Mouse (Mus musculus): Measurements from ENCODE around the gene Ubiad1.

Ubiad1 gene

DNA sequence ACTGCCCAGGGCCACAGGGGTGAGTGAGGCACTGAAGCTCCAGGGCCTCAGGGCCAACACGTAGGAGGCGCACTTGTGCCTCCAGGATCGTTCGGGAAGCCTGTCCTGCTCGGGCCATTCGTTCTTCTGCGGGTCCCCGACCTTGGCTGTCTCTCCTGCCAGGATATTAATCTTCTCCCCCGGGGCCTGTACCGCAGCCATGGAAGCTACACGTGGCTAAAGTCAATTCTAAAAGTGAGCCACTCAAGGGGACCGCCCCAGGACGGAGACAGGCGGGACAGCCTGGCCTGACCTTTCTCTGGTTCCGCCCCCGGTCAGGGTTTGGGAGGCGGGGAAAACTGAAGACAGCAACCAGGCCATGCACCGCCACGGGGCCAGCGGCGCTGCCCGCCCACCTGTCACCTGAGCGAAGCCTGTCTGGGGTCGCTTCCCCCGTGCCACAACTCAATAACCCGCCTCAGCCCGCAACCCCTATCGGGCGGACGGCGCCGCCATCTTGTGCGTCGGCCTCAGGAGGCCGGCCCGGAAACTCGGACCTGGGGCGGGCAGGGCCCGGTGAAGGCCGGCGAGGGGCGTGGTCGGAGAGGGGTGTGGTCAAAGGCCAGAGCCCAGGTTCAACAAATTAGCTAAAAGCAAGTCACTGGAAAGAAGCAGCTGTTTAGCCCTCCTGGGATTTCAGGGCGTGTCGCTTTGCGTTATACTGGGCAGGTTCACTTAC is at the start of gene Ubiad1:
Gene Ubiad1, minus strand, starts transcription at position 522 of the 718 bp plus-strand sequence.
- in situ Hi-C loops (cut with MboI; ENCODE audit: unreplicated experiment in 2 of 2) = no loop called here

DNA sequence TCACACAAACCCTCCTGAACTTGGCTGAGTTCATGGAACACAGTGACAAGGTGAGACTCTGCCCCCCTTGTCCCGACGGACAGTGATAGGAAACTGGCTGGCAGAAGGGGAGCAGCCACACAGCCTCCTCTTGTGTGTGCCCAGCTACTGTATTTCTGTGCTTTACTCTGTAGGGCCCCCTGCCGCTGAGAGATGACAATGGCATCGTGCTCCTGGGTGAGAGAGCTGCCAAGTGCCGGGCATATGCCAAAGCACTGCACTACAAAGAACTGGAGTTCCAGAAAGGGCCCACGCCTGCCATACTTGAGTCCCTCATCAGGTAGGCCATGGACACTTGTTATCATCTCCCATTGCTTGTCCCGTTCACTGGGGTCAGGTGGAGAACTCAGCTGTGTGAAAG is 46.9 kb upstream of the Ubiad1 start:
- in situ Hi-C loops (cut with MboI; ENCODE audit: unreplicated experiment in 2 of 2) = loop anchor here (5.0 to 25.0 kb wide), 3 partner anchors 36 to 846 kb away; partner anchors contain the start of gene Masp2 (in 1 of the 2)

DNA sequence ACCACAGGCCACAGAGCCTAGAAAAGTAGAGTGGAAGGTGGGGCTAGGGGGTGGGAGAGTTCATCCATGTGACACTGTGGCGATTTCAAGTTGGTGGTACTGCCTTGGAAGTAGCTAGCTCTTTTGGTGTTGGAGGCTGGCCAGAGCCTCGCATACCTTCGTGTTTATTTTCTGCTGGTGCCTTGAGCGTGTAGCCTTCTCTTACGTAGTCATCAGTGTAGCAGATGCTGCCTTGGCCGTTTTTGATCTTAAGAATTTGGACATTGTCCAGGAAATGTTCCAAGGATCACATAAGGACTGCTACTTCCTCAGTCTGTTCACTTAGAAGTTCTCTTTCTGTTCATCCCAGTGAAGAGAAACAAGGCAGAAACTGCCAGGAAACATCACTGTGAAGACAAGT is 45.9 kb upstream of the Ubiad1 start:
- in situ Hi-C loops (cut with MboI; ENCODE audit: unreplicated experiment in 2 of 2) = loop anchor here (5.0 to 25.0 kb wide), 3 partner anchors 37 to 847 kb away; partner anchors contain the start of gene Masp2 (in 1 of the 2)

DNA sequence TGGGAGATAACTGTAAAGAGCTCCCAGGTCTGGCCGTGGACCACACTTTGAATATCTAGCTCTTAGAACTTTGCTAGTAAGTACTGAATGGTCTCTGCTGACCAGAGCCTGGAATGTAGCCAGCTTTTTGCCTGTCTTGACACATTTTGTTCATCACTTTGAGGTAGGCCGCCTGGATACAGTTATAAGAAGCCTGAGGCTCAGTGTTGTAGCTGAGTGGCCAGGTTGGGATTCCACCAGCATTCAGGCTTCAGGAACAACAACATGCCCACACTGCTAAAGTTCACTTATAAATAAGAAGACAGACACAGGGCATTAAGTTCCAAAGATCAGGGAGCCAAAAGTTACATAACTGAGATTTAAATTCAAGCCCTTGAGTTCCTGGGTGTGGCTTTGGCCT is 43.3 kb upstream of the Ubiad1 start:
- in situ Hi-C loops (cut with MboI; ENCODE audit: unreplicated experiment in 2 of 2) = loop anchor here (10.0 to 25.0 kb wide), 3 partner anchors 124 to 849 kb away; partner anchors contain the start of gene Masp2 (in 1 of the 2)

DNA sequence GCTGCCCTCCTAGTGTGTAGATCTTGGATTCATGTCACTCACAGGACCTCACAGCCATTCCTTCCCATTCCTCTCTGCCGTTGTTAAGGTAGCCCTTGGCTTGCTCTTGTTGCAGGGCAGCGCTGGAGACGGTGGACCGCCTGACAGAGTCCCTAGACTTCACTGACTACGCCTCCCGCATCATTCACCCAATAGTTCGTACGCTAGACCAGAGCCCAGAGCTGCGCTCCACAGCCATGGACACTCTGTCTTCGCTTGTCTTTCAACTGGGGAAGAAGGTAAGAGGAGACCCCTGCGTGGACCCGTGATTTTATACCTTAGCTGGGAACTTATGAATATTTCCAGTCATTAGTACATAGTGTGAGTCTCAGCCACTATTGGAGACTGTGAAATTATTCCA is 39.9 kb upstream of the Ubiad1 start:
- in situ Hi-C loops (cut with MboI; ENCODE audit: unreplicated experiment in 2 of 2) = loop anchor here (10.0 to 25.0 kb wide), 3 partner anchors 128 to 853 kb away; partner anchors contain the start of gene Masp2 (in 1 of the 2)

DNA sequence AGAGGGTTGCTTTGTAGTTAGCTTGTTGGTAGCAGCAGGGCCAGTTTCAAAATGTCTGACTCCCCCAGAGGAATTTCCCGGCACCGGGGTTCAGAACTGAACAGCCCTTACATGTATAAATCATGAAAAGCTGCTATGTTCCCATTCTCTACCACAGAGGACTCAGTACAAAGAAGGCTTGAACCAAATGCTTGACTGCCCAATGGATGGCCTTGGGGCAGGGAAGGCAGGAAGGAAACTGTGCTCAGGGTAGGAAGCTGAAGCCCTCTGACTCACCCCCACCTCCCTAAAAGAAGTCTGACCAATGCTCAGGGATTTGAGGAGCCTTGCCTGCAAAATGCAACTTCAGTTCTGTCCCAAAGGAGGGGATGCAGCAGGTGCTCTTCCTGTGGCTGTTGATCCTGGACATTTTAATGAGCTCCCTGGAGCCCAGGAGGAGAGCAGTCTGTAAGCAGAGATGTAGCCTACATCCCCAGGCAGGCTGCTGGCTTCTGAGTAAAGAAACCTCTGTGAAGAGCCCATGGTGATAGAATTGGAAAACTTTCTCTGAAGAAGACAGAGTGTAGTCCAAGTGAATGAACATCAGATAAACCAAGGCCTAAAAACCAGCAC is 37.1 kb upstream of the Ubiad1 start:
- in situ Hi-C loops (cut with MboI; ENCODE audit: unreplicated experiment in 2 of 2) = loop anchor here (10.0 to 25.0 kb wide), 3 partner anchors 131 to 856 kb away; partner anchors contain the start of gene Masp2 (in 1 of the 2)

DNA sequence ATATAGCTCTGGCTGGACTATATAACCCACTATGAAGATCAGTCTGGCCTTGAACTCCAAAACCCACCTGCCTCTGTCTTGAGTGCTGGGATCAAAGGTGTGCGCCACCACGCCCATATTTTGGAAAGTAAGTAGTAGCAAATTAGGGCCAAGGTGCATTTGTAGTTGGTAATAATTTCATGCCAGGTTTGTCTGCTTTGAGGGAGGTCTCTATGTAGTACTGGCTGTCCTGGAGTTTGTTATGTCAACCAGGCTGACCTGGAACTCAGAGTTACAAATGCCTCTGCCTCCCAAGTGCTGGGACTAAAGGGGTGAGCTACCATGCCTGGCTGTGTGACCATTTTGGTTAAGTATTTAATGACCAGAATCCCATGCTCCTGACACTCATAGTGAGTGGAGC is 35.7 kb upstream of the Ubiad1 start:
- in situ Hi-C loops (cut with MboI; ENCODE audit: unreplicated experiment in 2 of 2) = loop anchor here (10.0 to 25.0 kb wide), 3 partner anchors 132 to 857 kb away; partner anchors contain the start of gene Masp2 (in 1 of the 2)

DNA sequence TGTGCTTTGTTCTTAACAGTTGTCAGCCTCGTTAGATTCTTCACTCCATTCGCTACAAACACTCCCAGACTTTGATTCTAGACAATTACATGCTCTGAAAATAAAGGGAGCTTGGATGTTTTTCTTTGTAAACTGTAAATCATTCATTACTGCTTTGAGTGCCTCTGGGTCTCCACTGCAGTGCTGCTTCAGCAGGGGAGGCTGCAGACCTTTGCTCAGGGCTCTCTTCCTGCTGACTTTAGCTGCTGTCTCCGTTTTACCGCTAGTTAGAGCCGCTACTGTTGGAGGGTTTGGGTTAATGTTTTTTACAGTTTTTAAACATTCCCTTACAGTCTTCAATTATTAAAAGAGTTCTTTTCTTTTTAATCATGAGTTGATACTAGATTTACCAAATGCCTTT is 28.9 kb upstream of the Ubiad1 start:
- in situ Hi-C loops (cut with MboI; ENCODE audit: unreplicated experiment in 2 of 2) = no loop called here

DNA sequence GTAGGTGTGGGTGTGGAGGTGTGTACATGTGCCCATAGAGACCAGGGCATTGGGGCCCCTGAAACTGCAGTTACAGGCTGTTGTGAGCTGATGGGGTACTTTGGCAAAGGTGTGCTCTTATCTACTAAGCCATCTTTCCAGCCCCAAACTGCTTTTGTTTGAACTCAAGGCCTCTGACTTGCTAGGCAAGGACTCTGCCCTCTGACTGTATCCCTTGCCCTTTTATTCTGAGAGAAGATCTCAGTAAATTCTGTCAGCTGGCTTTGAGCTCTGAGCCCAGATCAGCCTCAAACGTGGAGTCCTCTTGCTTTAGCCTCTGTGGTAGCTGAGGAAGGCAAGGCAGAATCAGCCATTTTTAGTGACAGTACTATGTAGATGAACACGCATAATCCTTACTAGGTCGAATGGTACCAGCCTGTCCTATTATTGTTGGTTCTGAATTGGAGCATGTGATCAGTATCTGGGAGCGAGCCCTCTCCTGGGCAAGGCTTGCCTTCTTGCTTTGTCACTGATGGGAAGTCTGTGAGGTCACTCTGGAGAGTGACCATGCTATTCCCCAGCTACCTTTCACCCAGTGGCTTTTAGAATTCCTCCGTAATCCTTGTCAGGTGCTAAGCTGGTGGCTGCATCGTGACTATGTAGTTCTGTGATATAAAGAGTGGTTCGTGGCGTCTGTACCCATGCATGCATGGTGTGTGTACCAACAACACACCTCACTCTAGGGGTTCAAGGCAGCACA is 28.0 kb upstream of the Ubiad1 start:
- in situ Hi-C loops (cut with MboI; ENCODE audit: unreplicated experiment in 2 of 2) = no loop called here

DNA sequence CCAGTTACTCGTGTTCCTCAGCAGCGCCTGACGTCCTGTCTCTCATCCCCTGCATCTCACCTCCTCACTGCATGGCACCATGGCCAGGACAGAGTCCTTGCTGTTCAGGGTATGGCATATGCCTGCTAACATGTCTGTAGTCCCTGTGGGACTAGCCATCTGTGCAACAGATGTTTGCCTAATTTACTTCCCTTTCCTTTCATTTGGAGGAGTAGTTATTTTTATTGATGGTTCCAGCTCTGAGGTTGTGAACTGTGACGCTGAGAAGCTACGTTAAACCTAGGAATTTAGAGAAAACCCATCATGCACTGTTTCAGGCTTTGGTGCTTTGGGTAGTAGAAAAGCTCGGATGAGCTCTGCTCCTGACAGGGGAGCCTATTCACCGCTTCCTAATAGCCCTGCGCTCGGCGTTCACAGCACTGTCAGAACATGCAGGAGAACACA is 26.8 kb upstream of the Ubiad1 start:
- in situ Hi-C loops (cut with MboI; ENCODE audit: unreplicated experiment in 2 of 2) = no loop called here

DNA sequence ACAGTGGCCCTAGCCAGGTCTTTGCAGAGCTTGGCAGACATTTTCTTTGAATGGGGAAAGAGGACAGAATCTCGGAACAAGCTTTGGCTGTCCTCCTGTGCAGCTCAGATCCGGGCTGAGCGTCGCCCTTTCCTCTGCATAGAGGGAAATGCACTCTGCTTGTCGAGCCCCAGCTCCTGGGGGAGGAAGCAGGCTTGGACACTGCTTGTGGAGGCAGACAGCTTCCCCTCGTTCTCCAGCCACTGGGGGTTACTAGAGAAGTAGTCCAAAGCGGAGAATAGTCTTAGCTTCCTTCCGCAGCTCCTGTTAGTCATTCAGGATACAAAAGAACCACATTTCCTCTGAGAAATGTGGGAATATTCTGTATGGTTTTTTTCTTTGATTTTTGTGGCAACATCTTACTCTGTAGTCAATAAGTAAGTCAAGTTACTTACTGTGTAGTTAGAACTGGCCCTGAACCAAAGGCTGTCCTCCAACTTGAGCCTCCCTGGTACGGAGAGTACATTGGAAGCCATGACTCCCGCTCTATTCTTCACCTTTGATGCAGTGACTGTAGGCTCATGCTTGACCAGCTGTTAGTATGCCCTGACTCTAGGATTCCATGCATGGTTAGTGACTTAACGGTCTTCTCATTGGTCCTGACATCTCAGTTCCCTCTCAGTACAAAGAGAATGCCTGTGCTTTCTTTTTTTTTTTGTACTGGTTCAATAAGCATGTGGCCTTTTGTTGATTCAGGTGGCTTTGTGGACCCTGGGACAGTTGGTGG is 25.1 kb upstream of the Ubiad1 start:
- in situ Hi-C loops (cut with MboI; ENCODE audit: unreplicated experiment in 2 of 2) = loop anchor here in 1 of 2 experiments (10.0 kb wide), 1 partner anchor 295 kb away; no protein-coding TSS in a partner anchor

DNA sequence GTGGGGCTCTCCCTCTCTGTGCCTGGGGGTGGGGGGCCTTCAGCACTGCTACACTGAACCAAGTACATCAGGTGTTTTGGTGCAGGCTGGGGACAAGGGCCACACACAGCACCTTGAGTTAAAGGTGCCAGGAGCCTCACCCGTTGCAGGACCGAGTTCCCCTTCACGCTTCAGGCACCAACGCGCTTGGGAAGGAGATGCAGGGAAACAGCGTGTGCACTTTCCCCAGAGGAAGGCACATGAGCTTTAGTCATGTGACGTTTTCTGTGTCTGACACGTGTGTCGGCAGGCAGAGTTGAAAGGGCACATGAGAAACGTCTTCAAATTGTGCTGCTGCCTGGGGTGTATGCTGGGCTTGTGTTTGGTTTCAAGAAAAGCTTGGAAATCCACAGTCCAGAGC is 23.8 kb upstream of the Ubiad1 start:
- in situ Hi-C loops (cut with MboI; ENCODE audit: unreplicated experiment in 2 of 2) = loop anchor here in 1 of 2 experiments (10.0 kb wide), 1 partner anchor 294 kb away; no protein-coding TSS in a partner anchor

DNA sequence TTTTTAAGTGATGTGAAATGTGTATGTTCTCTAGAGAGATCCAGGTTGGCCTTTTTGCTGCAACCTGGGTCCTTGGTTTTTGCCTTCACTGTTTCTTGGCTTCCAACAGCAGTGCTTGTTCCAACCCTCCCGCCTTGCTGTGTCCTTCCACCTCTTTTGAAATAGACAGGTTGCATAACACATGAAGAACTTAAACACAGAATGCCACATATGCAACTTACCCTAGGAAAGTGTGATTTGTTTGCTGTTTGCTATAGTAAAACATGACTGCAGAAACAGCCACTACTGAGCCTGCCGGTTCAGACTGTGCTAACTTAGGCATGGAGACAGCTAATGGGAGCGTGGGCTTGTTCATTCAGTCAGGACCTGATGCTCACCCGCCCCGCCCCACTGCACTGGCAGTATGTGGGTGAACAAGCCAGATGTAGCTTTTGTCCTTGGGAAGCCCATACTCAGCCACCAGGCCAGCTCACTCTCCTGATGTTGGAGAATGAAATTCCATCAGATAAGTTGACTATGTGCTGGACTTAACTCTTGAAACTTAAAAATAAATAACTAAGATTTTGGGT is 22.0 kb upstream of the Ubiad1 start:
- in situ Hi-C loops (cut with MboI; ENCODE audit: unreplicated experiment in 2 of 2) = loop anchor here in 1 of 2 experiments (10.0 kb wide), 1 partner anchor 292 kb away; no protein-coding TSS in a partner anchor

DNA sequence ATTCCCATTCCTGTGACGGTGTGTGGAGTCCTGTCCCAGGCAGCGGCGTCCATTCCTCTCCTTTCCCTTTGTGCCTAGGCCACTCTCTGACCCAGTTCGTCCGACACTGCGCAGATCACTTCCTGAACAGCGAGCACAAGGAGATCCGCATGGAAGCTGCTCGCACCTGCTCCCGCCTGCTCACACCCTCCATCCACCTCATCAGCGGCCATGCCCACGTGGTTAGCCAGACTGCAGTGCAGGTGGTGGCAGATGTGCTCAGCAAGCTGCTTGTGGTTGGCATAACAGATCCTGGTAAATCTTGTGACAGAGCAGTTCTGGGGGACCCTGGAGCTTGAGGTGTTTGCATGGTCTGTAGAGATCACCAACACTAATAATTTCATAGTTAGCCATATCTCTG is 20.3 kb upstream of the Ubiad1 start:
- in situ Hi-C loops (cut with MboI; ENCODE audit: unreplicated experiment in 2 of 2) = loop anchor here in 1 of 2 experiments (10.0 kb wide), 1 partner anchor 290 kb away; no protein-coding TSS in a partner anchor

DNA sequence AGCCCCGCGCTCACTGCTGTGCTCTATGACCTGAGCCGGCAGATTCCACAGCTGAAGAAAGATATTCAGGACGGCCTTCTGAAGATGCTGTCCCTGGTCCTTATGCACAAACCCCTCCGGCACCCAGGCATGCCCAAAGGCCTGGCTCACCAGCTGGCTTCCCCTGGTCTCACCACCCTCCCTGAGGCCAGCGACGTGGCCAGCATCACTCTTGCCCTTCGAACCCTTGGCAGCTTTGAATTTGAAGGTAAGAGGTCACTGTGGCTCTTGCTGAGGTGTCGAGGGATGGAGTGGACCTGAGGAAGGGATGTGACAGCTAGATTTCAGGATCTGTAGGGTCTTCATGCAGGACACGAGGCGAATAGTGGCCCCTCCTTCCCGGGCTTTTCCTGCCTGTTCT is 19.7 kb upstream of the Ubiad1 start:
- in situ Hi-C loops (cut with MboI; ENCODE audit: unreplicated experiment in 2 of 2) = loop anchor here in 1 of 2 experiments (10.0 kb wide), 1 partner anchor 290 kb away; no protein-coding TSS in a partner anchor

DNA sequence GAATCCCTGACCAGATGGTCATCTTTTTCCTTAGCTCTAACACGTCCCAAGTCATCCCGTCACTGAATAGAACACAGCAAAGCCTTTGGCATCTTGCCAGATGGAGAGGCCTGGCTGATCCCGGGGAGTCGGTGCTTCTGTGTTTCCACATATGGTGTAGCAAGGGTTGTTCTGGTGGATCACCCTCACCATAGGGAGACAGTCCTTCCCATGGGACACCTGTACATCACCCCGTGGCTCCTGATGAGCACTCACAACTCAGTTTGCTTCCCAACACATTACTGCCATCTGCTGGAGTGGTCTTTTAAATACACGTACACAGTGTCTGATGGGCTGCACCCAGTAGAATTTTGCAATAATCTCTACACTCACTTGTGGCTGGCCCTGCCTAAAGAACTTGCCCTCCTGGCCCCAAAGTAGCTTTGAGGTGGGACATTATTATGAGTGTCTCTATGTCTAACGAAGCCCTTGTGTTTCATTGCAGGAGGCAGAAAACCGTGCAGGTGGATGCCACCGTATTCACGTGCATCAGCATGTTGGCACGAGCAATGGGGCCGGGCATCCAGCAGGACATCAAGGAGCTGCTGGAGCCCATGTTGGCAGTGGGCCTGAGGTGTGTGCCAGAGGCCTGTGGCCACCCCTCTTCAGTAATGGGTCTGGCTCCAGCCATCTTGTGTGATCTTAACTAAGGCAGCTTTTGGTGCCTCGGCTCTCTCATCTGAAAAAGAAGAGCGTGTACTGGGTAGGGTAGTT is 18.8 kb upstream of the Ubiad1 start:
- in situ Hi-C loops (cut with MboI; ENCODE audit: unreplicated experiment in 2 of 2) = loop anchor here in 1 of 2 experiments (10.0 kb wide), 1 partner anchor 289 kb away; no protein-coding TSS in a partner anchor

DNA sequence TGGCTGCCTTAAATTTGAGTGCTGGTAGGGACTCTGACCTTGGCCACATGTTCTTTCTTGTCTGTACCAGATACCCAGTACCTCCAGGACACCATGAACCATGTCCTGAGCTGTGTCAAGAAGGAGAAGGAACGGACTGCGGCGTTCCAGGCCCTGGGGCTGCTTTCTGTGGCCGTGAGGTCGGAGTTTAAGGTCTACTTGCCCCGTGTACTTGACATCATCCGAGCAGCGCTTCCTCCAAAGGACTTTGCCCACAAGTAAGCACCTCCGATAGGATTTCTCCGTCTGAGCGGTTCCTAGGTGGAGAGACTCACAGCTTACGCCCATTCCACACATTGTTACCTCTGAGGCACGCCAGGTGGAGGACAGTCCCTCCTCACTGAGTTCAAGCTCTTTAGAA is 18.1 kb upstream of the Ubiad1 start:
- in situ Hi-C loops (cut with MboI; ENCODE audit: unreplicated experiment in 2 of 2) = loop anchor here in 1 of 2 experiments (10.0 kb wide), 1 partner anchor 288 kb away; no protein-coding TSS in a partner anchor

DNA sequence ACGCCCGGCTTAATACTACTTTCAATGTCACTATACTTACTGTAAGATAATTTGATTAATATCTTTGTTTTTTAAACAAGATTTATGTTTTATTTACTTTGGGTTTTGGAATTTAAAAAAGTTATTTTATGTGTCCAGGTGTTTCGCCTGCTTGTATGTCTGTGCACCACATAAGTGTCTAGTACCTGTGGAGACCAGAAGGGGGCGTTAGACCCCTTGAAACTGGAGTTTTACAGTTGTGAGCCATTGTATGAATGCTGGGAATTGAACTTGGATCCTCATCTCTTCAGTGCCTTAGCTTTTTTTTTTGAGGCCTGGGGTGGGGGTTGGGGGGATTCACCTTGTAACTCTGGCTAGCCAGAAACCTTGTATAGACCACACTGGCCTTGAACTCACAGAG is 17.2 kb upstream of the Ubiad1 start:
- in situ Hi-C loops (cut with MboI; ENCODE audit: unreplicated experiment in 2 of 2) = loop anchor here in 1 of 2 experiments (10.0 kb wide), 1 partner anchor 287 kb away; no protein-coding TSS in a partner anchor

Data from v-Abl transformed pro-B cells (cell line).